Mouse (Mus musculus) left cerebral cortex, adult 2 months (tissue): Measurements from ENCODE around the gene Gid8. TPM values are rescaled to one million over a fixed set of nuclear protein-coding genes. Genes with fewer than 3 reads are reported as not detected.
A peak's percentile ranks its signal among the peaks of the same experiment; 100 is the strongest.

ENCODE experiments used
- DNase-seq, 2 experiments: peaks; one replicate each; pipeline ENCODE4 v3.0.0; 2021 to 2022; ENCODE audit warnings: low spot score in 2 of 2, mixed read lengths in 1 of 2; ENCODE audit errors: extremely low spot score in 1 of 2
- H3K27ac ChIP-seq: fragments of 200-600 bp; 2 replicates; pipeline ENCODE4 v1.8.1; 2022
- H3K4me3 ChIP-seq: fragments of 200-600 bp; 2 replicates; pipeline ENCODE4 v1.8.1; 2022
- CTCF ChIP-seq: fragments of 200-600 bp; IDR thresholded peaks from 2 replicates; pipeline ENCODE4 v1.8.1; 2022; ENCODE audit warnings: antibody characterized with exemption, mild to moderate bottlenecking, moderate library complexity
- intact Hi-C: fragments of 180-260 bp; cut with DNase I; formaldehyde crosslinking; loops from one replicate; pipeline ENCODE4 v1.15.1; 2025
- total RNA-seq, 2 experiments: library from RNA; stranded (reverse); gene quantifications; 2 replicates each; pipeline ENCODE4 v1.2.3; 2021

The Gid8 gene
- total RNA-seq, 2 experiments from 2014 or later = 62.9 to 65.5 TPM

GRCm38 (mm10) chr2:180701053-180701766, 8.7 kb upstream of the Gid8 start:
- H3K4me3 ChIP-seq = peak overlapping the region; percentile 82
- no peak for TF ChIP-seq CTCF
- no peak for DNase-seq
- intact Hi-C loops = no loop called here
- peak overlapping the region; percentile 98 for H3K27ac ChIP-seq

- intact Hi-C loops = loop anchor here (1.0 kb wide), 1 partner anchor 8 kb away; the partner anchor contains the start of gene Gid8
- H3K4me3 ChIP-seq = peak overlapping the region; percentile 82
- TF ChIP-seq CTCF = no peak; the same call in 1 of the 2 replicates
- H3K27ac ChIP-seq = peak overlapping the region; percentile 98
- peak; percentile 91 to 92 for DNase-seq
Measured at GRCm38 (mm10) chr2:180701767-180702621, 7.9 kb upstream of the Gid8 start.

GRCm38 (mm10) chr2:180702701-180703149, 7.2 kb upstream of the Gid8 start:
- TF ChIP-seq CTCF = no peak; the same call in 1 of the 2 replicates
- Histone ChIP-seq H3K27ac (peak overlapping the region; percentile 98), H3K4me3 (peak overlapping the region; percentile 82)
- intact Hi-C loops = loop anchor here (1.0 kb wide), 1 partner anchor 8 kb away; the partner anchor contains the start of gene Gid8
- no peak for DNase-seq

DNA sequence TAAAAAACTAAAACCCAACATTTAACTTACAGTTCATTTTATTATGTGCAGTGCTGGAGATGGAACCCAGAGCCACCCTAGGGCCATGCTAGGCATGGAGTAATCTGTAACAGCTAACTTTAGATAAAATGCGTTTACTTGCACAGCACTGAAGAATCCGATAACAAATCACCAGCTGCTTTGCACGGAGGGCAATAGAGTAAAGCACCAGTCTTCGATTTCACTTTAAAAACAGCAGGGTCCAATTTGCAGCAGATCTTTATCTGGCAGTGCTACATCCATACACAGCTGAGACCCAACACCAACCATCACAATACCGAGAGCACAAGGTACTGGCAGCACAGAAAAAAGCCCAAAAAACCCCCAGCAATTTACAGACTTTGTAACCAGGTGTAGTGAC, 6.7 kb upstream of the Gid8 start:
- DNase-seq = no peak
- TF ChIP-seq CTCF = no peak
- Histone ChIP-seq H3K4me3 (no peak overlapping the region), H3K27ac (no peak overlapping the region)
- intact Hi-C loops = no loop called here

DNA sequence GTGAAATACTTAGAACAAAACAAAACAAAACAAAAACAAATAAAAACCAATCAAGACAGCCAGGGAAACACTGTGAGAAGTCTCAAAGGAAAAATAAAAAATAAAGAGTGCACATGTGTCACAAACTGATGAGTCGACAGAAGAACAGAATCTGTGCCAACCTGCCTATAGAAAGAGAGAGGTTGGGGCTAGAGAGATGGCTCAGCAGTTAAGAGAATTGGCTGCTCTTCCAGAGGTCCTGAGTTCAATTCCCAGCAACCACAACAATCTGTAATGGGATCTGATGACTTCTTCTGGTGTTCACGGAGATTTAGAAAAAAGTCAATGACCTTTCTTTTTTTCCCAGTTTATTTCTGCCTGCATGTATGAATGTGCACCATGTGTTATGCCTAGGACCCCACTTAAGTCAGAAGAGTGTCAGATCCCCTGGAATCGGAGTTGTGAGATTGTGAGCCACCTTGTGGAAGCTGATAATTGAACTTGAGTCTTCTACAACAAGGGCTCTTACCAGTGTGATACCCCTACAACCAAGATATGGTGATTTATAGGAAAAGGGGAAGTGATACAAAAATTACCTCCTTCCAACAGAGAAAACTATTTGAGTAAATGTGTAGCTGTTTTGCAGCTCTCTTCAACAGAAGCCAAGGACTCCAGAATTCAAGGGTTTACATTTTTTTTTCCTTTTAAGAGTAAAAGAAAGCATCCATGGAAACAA, 6.1 kb upstream of the Gid8 start:
- H3K4me3 ChIP-seq = no peak overlapping the region
- no peak for TF ChIP-seq CTCF
- H3K27ac ChIP-seq = no peak overlapping the region
- intact Hi-C loops = no loop called here
- DNase-seq = no peak

- no peak for TF ChIP-seq CTCF
- Histone ChIP-seq H3K27ac (no peak overlapping the region), H3K4me3 (no peak overlapping the region)
- no peak for DNase-seq
- intact Hi-C loops = no loop called here
Measured at GRCm38 (mm10) chr2:180704591-180704990, 5.3 kb upstream of the Gid8 start.

DNA sequence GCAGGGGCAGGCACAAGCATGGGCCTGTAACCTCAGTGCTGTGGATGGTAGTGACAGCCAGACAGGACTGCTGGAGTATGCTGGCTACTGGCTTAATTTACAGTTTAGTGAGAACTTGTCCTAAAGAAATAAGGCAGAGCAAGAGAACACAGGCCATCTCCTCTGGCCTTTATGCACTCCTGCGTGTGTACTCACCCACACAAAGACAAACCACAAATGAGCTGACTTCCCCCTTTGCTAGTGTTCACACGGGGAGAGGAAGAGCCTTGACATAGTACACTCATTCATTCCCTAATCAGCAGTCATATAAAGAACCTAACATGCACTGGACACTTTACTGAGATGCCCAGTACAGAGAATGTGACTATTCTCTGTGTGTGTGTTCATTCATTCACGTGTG, 4.9 kb upstream of the Gid8 start:
- H3K4me3 ChIP-seq = no peak overlapping the region
- intact Hi-C loops = no loop called here
- no peak overlapping the region for H3K27ac ChIP-seq
- DNase-seq = no peak
- no peak for TF ChIP-seq CTCF

- Histone ChIP-seq H3K27ac (no peak overlapping the region), H3K4me3 (no peak overlapping the region)
- DNase-seq = no peak
- intact Hi-C loops = no loop called here
- TF ChIP-seq CTCF = no peak; the same call in 1 of the 2 replicates
Measured at GRCm38 (mm10) chr2:180705975-180706374, 3.9 kb upstream of the Gid8 start.

DNA sequence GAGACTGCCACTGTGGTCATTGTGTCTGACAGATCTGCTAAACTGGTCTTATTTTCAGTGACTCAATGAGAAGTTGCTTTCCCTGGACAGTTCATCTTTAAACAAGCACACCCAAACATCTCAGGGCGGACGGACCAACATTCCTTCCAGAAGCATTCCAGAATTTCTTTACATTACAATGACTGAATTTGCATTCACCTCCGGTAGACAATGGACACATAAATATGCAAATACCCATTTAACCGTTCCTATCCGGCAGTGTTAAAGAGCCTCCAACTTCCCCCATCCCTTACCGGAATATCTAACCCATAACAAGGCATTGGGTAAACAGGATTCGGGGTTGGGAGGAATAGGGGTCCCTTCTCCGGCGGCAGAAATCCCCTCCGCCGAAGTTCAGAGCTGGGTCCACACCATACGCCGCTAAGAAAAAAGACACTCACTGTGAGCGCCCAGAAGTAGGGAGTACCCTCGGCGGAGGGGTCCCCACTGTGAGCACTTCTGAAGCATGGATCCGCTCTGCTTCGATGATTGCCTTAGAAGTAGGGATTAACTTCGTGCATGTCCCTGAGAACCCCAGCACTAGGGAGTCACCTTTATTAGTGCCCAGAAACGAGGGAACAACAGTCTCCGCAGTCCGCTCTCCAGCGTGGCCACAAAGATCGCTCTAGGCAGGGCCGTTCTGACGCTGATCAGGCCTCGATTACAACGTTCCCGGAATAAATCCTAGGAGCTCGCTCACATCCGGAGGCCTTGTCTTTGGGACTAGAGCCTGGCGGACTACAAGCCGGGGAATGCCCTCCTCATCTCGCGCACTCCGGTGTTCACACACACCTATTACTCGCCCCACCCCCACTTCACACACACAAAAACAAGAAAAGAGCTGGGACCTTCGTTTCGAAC, 644 bp upstream of the Gid8 start:
- H3K4me3 ChIP-seq = peak overlapping the region; percentile 94
- DNase-seq = no peak
- no peak for TF ChIP-seq CTCF
- H3K27ac ChIP-seq = peak overlapping the region; percentile 91
- intact Hi-C loops = no loop called here

DNA sequence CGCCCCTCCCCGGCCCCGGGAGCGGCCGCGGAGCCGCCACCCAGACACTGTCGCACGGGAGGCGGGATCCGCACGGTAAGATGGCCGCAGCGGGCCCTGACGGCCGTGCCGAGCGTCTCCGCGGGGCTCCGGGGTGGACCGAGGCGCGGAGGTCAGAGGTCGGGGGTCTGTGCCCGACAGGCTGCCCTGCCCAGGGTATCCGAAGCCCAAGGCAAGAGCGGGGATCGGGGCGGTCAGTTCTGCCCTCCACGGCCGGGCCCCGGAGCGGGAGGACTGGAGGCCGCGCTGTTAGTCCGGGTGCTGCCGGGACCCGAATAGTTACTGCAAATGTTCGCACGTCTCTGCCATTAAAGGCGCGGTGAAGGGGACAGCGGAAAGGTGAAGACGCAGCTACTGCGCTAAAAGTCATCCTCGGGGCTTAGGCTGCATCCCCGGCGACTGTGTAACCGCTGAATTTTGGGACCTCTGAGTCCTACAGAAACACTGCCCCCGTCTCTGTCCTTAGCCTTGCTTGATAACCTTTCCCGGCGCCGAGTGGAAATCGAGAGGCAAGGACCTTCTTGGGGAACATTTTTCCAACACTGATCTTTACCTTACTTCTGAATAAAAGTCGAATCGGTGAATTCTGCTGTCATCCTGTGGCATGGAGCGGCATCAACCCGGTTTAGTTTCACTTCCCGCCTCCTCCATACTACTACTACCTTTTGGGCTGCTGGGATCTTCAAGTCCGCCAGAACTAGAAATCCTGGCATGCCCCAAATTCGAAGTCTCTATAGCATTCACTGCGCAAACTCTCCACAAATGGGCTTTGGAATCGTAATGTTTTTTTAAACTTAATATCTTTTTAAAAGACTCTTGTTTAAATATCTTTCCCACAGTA, 599 bp downstream of the Gid8 start:
- Histone ChIP-seq H3K4me3 (peak overlapping the region; percentile 94), H3K27ac (peak overlapping the region; percentile 90)
- peak in 1 of 2 experiments; percentile 69 for DNase-seq
- intact Hi-C loops = loop anchor here (1.0 kb wide), 1 partner anchor 8 kb away; no protein-coding TSS in a partner anchor
- TF ChIP-seq CTCF = no peak
